Mouse (Mus musculus): ENCODE data around the gene Polr1e. TPM values are rescaled to one million over a fixed set of nuclear protein-coding genes. Genes with fewer than 3 reads are reported as not detected.
"Not testable (repeated sequence)": the region's sequence is repeated elsewhere in the genome, so short reads cannot be mapped to it uniquely, and the experiment has no call there.

The Polr1e gene
- polyA plus RNA-seq, 1 experiment from 2014 or later, result 58.0 TPM

DNA sequence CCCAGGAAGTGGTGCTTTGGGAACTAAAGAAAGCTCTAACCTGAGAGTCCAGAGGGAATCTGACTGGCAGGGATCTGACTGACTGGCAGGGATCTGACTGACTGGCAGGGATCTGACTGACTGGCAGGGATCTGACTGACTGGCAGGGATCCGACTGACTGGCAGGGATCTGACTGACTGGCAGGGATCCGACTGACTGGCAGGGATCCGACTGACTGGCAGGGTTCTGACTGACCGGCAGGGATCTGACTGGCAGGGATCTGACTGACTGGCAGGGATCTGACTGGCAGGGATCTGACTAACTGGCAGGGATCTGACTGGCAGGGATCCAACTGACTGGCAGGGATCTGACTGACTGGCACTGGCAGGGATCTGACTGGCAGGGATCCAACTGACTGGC, 62.7 kb downstream of the Polr1e start:
- peaks cover 31% of the 10 kb centered on the region for H3K4me1 ChIP-seq
- H3K9me3 ChIP-seq (replicated peaks); H3K27me3 ChIP-seq (ENCODE audit: low read depth, poor library complexity, severe bottlenecking); H3K4me3 ChIP-seq; H3K27ac ChIP-seq (replicated peaks); DNase-seq (ENCODE audit: low spot score): not testable (repeated sequence)
- WGBS, result 94% methylated on average over 4 of the region's 4 CpGs
- H3K36me3 ChIP-seq, result peaks cover 17% of the 10 kb centered on the region

DNA sequence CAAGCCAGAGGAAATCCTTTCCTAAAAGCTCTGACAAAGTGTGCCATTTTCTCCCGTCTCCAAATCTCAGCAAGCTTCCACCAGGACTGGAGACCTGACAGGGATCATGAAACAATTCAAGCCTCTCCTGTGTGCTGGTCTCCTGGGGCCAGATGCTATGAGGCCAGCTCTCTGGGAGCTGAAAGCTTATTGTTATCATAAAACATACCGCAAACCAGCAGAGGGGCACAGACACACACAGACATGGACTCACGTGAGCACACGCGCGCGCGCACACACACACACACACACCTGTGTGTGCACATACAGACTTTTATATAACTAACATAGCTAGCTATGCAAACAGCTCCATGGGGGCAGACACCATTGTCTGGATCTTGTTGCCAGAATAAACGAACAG, 64.6 kb downstream of the Polr1e start:
- peaks cover 31% of the 10 kb centered on the region for H3K4me1 ChIP-seq
- DNase-seq (ENCODE audit: low spot score), result no peak

DNA sequence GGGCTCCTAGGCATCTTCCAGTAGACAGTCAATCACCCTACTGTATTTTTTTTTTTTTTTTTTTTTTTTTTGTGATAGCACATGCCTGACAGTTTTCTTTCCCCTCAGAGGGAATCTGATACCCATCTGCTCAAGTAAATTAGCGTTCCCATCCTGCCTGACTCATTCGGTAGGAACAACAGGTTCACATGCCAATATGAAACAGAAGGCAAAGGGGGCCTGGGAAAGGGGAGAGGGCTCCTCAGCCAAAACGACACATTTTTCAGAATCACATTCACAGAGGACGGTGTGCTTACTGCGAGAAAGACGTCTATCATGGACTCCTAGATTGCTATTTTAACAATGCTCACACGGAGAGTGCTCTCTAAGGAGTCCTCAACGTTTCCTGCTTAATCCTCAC, 65.1 kb downstream of the Polr1e start:
- Histone ChIP-seq H3K36me3 (peaks cover 11% of the 10 kb centered on the region), H3K4me3 (peak overlapping the region; percentile 79), H3K27ac (replicated peaks) (no peak overlapping the region), H3K27me3 (ENCODE audit: low read depth, poor library complexity, severe bottlenecking) (no peaks in the 10 kb centered on the region), H3K9me3 (replicated peaks) (no peaks in the 10 kb centered on the region), H3K4me1 (peaks cover 31% of the 10 kb centered on the region)
- 3% methylated on average over 8 of the region's 8 CpGs for WGBS
- no peak for DNase-seq (ENCODE audit: low spot score)

More for the DNA sequence above, 64.6 kb downstream of the Polr1e start:
- H3K9me3 ChIP-seq (replicated peaks), result no peaks in the 10 kb centered on the region
- peak overlapping the region; percentile 79 for H3K4me3 ChIP-seq
- H3K27ac ChIP-seq (replicated peaks), result no peak overlapping the region
- H3K27me3 ChIP-seq (ENCODE audit: low read depth, poor library complexity, severe bottlenecking), result no peaks in the 10 kb centered on the region
- 78% methylated on average over 9 of the region's 9 CpGs for WGBS
- peaks cover 13% of the 10 kb centered on the region for H3K36me3 ChIP-seq

DNA sequence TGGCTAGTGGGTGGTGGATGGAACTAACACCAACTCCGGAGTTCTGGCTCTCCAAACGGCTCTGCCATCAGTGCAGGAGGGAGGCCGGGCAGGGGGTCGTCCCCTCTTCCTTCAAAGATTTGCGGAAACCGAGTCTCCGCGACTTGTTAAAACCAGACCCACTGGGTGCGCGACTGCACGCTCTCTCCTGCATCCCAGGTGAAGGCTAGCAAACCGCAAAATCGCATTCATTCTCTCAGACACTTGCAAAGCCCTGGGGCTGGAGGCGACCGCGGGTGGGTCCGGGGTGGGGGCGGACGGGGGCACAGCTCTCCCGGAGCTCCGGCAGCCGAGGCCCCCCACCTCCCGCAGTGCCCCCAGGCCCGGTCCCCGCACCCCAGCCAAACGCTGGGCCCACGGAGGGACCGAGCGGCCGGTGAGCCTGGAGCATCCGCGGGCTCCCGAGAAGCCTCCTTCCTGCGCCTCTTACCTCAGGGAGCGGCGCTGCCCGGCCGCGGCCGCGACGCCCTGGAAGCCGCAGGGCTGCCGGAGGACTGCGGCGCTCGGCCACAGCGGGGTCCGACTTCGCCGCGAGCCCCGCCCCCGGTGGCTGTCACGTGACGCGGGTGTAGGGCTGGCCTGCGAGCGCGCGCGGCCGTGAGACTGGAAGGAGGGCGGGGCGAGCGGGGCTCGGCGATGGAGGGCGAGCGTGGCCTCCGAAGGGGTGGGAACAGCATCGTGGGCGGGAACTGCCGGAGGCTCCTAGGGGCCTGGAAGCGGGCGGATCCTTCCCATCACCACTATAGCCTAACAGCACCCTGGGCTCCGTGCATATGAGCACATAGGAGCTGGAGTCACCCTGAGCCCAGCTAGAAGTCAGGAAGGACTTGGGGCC, 65.9 kb downstream of the Polr1e start, which contains the start of gene Fbxo10:
Gene Fbxo10, minus strand, starts transcription at position 584 of the 874 bp plus-strand sequence.
- H3K4me3 ChIP-seq, result peak within 1 kb of the TSS; percentile 79
- peak; percentile 93 for DNase-seq (ENCODE audit: low spot score)
- H3K27ac ChIP-seq (replicated peaks), result peak within 1 kb of the TSS; percentile 92
- 2% methylated on average over 77 of the region's 77 CpGs for WGBS
- no peaks in the 10 kb centered on the region for H3K9me3 ChIP-seq (replicated peaks)
- no peaks in the 10 kb centered on the region for H3K27me3 ChIP-seq (ENCODE audit: low read depth, poor library complexity, severe bottlenecking)
- H3K36me3 ChIP-seq, result 0 out of 2 replicates have a peak, but pooled peaks cover 5% of the 10 kb centered on the region
- peaks cover 31% of the 10 kb centered on the region for H3K4me1 ChIP-seq

- H3K27ac ChIP-seq (replicated peaks), result peak overlapping the region; percentile 92
- no peak for DNase-seq (ENCODE audit: low spot score)
- WGBS, result 49% methylated on average over 8 of the region's 8 CpGs
These were observed 66.5 kb downstream of the Polr1e start for GRCm38 (mm10) chr4:45084895-45085290.

More at GRCm38 (mm10) chr4:45084895-45085290, 66.5 kb downstream of the Polr1e start:
- Histone ChIP-seq H3K4me1 (peaks cover 31% of the 10 kb centered on the region), H3K27me3 (ENCODE audit: low read depth, poor library complexity, severe bottlenecking) (no peaks in the 10 kb centered on the region), H3K36me3 (0 out of 2 replicates have a peak, but pooled peaks cover 3% of the 10 kb centered on the region), H3K4me3 (peak overlapping the region; percentile 79), H3K9me3 (replicated peaks) (no peaks in the 10 kb centered on the region)

Other genes with a start within 250 kb of the Polr1e start
- gene Grhpr, start 37.2 kb upstream of the Polr1e start, polyA plus RNA-seq (2016; fragmentation: Nextera tagmentation; extraction: Ambion mirVana), result 52.9 and 68.7 TPM in 2 replicates
- gene Zbtb5, start 6.2 kb upstream of the Polr1e start, polyA plus RNA-seq (2016; fragmentation: Nextera tagmentation; extraction: Ambion mirVana), result 34.5 and 39.4 TPM in 2 replicates
- 14.3 and 15.3 TPM in 2 replicates for gene Fbxo10, start 66.0 kb downstream of the Polr1e start, polyA plus RNA-seq (2016; fragmentation: Nextera tagmentation; extraction: Ambion mirVana)
- 196 and 220 TPM in 2 replicates for gene Tomm5, start 89.5 kb downstream of the Polr1e start, polyA plus RNA-seq (2016; fragmentation: Nextera tagmentation; extraction: Ambion mirVana)
- gene Frmpd1, start 166.3 kb downstream of the Polr1e start, polyA plus RNA-seq (2016; fragmentation: Nextera tagmentation; extraction: Ambion mirVana), result 0.90 and 1.5 TPM in 2 replicates